Mouse (Mus musculus) left cerebral cortex, adult 11 months (tissue): ENCODE results near the gene Bcas3.

Source experiments
- DNase-seq: peaks from one replicate; pipeline ENCODE4 v3.0.0; 2022; ENCODE audit warnings: low spot score

The Bcas3 gene

GRCm38 (mm10) chr11:85754631-85755502, 401.9 kb downstream of the Bcas3 start:
- peak; percentile 42 for DNase-seq

DNA sequence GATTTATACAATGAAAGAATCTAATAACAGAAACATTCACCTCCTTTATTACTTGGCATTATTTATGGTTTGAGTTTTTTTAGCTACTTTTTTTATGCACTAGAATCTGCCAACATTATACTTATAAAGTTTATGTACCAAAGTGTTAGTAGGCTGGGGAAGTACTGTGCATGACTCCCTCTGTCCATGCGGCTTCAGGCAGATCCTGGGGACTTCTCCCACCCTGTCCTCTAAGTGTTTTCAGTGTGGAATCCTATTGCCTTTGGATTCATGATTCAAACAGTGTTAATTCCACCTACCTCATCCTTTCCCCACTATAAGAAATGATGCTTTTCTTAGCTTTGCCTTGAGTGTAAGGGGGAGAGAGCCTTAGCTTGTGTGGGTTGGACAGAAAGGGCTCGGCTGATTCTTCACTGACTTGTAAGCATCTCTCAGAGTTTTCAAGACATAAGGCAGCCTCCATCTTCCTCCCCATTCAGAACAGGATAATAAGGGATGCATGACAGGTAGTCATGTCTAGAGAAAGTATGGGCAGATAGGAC, 402.6 kb downstream of the Bcas3 start:
- no peak for DNase-seq

GRCm38 (mm10) chr11:85758891-85759290, 405.9 kb downstream of the Bcas3 start:
- no peak for DNase-seq

DNA sequence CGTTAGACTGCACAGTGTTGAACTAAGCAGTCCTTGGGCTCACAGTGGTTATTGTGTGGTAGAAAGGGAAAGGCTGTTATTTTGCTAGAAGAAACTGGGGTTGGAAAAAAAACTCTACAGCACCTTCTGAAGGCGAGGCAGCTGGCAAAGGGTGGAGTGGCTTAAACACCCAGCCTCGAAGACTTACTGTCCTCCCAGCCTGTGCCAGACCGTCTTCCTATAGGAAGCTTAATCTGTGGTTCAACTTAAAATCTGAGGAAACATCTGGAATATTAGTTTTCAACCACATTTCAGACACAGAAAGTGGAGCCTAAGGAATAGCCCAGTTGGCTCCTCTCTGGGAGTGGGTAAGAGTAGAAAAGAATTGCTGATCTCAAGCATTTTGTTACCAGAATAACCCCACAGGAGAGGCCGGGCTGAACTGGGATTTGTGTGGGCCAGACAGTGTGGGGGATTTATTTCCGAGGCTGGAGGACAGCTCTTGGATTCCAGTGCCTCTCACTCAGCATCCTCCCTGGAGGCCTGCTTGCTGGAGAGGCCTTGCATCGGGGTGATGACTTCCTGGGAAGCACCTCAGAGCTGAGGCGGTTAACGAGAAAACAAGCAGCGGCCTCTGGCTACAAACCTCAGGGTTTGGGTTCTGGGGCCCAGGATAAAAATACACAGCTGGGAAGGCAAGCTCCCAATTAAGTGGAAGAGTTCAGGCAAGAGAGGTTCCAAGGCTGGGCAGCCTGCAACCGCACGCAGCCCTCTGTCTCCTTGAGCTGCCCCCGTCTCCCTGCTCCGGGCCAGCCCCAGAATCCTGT, 406.9 kb downstream of the Bcas3 start:
- DNase-seq, result no peak

GRCm38 (mm10) chr11:85760486-85761141, 407.6 kb downstream of the Bcas3 start:
- no peak for DNase-seq

- no peak for DNase-seq
Measured at GRCm38 (mm10) chr11:85761170-85761569, 408.2 kb downstream of the Bcas3 start.

DNA sequence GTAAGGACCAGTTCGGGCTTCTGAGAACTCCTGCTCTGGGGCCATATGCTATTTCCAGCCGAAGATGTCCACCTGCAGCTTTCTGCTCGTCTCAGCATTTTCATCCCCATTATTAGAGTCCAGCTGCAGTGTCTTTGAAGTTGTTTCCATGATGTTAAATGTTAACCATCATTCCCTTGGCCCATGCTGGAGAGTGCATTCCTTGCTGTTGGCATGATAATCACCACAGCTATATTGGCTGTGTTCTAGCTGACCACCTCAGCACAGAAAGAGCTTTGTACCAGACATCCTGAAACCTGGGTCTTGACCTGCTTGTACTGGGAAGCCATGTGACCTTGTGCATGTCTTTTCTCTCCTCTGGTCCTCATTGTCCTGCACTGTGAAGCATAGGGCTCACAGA, 410.7 kb downstream of the Bcas3 start:
- DNase-seq, result no peak

DNA sequence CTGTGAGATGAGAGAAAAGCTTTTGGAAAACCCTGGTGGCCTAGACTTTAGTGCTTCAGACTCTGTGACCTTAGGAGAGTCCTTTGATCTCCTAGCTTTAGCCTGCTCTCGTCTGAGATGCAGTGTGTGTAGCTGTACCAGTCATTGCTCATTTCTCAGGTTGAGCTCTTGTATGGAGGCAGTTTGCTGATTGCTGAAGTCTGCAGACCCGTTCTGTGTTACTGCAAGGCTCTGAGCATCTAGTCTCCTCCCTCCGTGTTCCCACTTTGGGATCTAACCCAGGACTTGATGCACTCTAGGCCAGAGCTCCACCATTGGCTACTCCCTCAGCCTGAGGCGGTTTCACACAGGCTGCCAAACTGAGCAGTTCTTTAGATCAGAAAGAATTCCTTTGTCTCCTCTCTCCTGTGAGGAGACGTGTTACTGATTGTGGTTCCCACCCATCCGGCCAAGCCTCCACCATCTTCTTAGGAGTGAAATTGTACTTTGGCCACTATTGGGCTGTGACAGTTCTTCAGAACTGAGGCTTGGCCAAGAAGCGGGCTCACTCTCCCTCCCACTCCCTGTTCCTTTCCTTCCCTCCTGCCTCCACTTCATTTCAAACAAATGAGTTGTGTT, 413.2 kb downstream of the Bcas3 start:
- no peak for DNase-seq

DNA sequence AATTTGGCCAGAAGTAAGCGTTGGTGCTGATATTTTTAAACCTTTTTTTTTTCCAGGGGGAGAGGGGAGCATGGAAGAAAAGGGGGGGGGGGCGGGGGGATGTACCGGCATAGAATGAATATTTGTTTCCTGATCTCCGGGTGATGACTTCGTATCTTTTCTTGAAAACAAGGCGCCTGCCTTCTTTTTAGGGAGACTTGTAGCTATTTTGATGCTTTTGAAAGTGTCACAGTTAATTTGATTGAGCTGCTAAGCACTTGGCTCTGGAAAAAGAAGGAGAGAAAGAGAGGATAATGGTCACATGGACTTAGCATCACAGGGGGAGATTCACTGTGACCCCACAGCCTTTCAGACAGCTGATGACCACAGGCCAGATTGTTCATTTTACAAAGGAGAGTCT, 413.8 kb downstream of the Bcas3 start:
- DNase-seq, result no peak

DNA sequence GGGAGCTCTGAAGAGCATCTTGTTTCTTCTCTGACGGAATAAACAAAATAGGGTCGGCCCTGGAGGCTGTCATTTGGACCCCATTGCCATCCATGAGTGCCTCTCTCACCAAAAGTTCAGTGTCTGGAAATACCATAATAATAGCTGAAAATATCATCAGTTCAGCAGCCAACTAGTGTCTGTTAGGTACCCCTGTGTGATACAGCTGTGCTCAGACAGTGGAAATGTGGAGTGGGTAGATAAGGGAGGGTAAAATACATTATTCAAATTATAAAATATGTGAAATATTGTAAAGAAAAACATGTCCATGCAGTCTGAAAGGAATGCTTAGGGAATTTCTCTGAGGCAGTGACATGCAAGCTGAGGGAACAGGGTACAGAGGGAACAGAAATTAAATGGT, 416.8 kb downstream of the Bcas3 start:
- DNase-seq, result no peak

GRCm38 (mm10) chr11:85773391-85773790, 420.4 kb downstream of the Bcas3 start:
- DNase-seq, result no peak

GRCm38 (mm10) chr11:85774707-85775106, 421.7 kb downstream of the Bcas3 start:
- DNase-seq, result no peak

GRCm38 (mm10) chr11:85775492-85775891, 422.5 kb downstream of the Bcas3 start:
- DNase-seq, result no peak

DNA sequence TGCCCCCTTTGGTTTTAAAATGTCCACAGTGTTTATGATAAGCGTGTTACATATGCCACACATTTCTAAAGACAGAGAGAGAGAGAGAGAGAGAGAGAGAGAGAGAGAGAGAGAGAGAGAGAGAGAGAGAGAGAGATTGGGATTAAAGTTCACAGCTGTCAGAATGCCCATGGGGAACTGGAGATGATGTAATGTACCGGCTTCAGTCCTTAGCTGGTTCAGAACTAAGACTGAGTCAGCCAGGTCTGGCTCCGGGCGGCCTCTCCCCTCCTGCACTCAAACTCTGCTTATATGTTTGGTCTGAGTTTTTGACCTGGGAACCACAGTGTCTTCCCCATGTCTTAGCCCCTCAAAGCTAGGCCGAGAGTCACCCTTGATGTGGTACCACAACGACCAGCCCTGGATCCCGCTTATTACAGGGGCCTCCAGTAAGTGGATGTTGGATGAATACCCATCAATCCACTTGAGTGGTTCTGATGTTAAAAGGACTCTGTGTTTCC, 423.9 kb downstream of the Bcas3 start:
- DNase-seq, result no peak

- DNase-seq, result no peak
Measured at GRCm38 (mm10) chr11:85777950-85778349, 425.0 kb downstream of the Bcas3 start.

GRCm38 (mm10) chr11:85780303-85780702, 427.3 kb downstream of the Bcas3 start:
- no peak for DNase-seq

- peak; percentile 21 for DNase-seq
Measured at GRCm38 (mm10) chr11:85786113-85786718, 433.2 kb downstream of the Bcas3 start.

GRCm38 (mm10) chr11:85789750-85790149, 436.8 kb downstream of the Bcas3 start:
- DNase-seq, result no peak

DNA sequence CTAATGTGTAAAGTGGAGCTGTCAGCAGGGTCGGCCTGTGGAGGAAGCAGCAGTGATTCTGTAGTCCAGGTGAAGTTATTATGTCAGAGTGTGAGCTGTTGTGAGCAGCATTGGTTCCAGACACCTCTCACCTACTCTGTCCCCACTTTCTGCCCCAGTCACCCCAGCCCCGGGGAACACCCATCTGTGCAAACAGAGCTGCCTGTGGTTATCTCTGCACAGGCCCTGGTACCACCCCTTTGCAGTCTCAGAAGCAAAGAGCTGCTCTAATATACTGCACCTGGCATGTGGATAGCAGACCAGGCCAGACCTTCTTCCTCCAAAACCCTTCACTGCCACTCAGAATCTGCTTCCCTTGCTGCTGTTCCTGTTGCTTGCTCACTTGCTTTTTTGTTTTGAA, 437.3 kb downstream of the Bcas3 start:
- DNase-seq, result no peak

DNA sequence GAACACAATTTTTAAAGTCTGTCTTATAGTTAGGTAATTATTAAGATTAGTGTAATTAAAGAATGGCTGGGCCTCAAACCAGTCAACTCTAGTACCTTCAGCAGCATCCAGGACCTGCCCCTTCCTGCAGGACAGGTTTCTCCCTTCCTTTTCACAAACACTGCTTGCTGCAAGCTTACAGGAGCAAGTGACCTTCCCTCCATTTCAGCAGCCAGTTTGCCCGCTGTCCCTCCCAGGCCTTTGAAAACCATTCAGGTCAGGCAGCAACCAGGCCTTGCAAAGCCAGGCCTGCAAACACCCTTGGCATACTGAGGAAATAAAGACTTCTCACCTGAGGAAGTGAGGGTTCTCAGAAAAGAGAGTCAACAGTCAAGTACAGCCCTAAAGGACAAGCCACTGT, 438.2 kb downstream of the Bcas3 start:
- no peak for DNase-seq

DNA sequence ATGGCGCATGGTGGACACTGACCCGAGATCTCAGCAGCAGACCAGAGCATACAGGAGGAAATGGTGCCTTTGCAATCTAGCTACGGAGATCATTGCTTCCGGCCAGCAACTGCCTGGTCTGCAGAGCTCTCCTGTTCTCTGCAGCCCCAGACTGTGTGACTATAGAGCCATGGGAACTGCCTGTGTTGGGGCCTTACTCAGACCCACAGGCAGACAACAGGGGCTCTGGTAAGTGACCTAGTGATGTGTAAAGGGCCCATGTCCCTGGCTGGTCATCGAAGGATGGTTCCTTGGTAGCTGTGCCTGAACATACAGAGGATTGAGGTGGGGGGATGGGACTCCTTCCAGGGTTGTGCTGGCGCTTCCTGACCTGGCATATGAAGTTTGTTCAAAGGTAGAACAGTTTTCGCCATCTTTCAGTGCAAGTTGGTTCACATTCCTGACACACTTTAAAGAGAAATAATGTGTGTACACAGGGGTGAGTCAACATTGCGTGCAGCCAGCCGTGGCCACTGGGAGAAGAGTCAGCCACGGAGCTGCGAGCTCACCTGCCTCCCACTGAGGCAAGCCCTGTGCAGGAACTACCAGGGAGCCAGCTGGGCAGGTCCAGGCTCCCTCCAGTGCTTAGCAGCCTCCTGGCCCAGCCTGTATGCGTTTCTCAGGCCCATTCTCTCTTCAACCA, 439.7 kb downstream of the Bcas3 start:
- no peak for DNase-seq
